Mouse (Mus musculus) mouse embryonic stem cell (cell line): ENCODE data around the gene H2-DMb2.

Experiments used
- in situ Hi-C, 2 experiments: fragments of 300-500 bp; cut with MboI; formaldehyde crosslinking; loops; 1 replicate in 1 of 2; 3 replicates in 1 of 2; pipeline ENCODE4 v1.14.3; 2019 to 2020; ENCODE audit warnings: low sequenced_read_pairs in 2 of 2, low pct_unique_long_range_greater_than_20kb in 1 of 2, mixed read lengths in 1 of 2; ENCODE audit not compliant: unreplicated experiment in 1 of 2

H2-DMb2 gene

DNA sequence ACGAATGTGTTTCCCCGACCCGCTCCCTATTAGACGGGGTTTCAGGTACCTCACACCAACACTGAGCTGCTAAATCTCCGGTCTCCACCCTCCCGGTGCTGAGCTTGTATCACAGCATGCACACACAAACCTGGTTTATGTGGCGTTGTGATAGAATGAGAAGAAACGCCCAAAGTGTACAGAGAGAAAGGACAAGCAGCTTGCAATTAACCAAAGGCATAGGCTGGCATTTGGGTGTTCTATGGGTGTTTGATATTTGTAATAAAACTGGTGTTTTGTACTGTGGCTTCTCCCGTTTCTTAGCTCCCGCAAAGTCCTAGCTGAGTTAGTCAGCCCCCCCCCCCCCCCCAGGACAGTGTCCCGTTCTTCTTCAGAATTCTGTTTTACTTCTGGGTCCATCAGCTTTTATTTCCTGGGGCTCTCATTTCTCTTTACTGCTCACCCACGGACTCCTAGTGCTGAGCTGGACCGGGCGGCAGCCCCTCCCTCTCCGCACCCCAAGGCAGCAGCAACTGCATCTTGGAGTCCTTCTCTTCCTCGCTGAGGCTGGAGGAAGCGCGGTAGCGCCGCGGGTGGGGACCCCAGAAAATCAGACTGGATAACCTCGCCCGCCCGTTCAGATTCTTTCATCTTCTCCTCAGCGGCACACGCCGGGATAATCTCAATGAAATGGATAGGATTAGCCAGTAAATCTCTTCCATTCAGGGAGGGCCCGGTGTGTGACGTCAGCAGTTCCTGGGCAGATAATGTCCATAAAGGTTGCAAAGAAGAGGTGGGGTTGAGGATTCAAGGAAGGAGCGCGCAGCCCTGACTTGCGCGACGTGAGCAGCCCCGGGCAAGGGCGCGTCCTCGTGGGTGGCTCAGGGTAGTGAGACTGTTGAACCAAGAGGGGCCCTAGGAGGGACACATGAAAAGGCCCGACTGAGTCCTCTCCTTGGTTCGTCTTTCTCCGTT is 54.1 kb downstream of the H2-DMb2 start, which contains the start of gene Psmb8:
TSS of gene Psmb8 (plus strand) at position 781 of the 954 bp plus-strand sequence.
- in situ Hi-C loops: loop anchor here in 1 of 2 experiments (10.0 kb wide), 1 partner anchor 122 kb away; no protein-coding TSS in a partner anchor

GRCm38 (mm10) chr17:34197904-34198520 is 54.9 kb downstream of the H2-DMb2 start:
- in situ Hi-C loops: loop anchor here in 1 of 2 experiments (10.0 kb wide), 1 partner anchor 123 kb away; no protein-coding TSS in a partner anchor

- in situ Hi-C loops: loop anchor here in 1 of 2 experiments (10.0 kb wide), 1 partner anchor 124 kb away; no protein-coding TSS in a partner anchor
These were observed 55.4 kb downstream of the H2-DMb2 start for GRCm38 (mm10) chr17:34198521-34198912.

- in situ Hi-C loops: loop anchor here in 1 of 2 experiments (10.0 kb wide), 1 partner anchor 124 kb away; no protein-coding TSS in a partner anchor
These were observed 56.0 kb downstream of the H2-DMb2 start for GRCm38 (mm10) chr17:34199050-34199619.

DNA sequence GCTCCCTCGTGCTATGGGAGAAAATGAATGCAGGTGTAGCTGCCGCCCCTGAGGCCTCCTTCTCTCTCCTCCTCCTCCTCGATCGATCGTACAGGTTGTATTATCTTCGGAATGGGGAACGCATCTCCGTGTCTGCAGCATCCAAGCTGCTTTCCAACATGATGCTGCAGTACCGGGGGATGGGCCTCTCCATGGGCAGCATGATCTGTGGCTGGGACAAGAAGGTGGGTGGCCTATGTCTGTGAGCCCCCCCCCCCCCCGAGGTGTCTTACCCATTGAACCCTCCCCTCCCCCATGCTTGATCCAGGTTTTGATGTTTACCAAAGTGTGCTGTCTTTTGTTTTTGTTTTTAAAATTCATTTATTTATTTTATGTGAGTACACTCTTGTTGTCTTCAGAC is 56.9 kb downstream of the H2-DMb2 start:
- in situ Hi-C loops: loop anchor here in 1 of 2 experiments (25.0 kb wide), 1 partner anchor 587 kb away; no protein-coding TSS in a partner anchor

DNA sequence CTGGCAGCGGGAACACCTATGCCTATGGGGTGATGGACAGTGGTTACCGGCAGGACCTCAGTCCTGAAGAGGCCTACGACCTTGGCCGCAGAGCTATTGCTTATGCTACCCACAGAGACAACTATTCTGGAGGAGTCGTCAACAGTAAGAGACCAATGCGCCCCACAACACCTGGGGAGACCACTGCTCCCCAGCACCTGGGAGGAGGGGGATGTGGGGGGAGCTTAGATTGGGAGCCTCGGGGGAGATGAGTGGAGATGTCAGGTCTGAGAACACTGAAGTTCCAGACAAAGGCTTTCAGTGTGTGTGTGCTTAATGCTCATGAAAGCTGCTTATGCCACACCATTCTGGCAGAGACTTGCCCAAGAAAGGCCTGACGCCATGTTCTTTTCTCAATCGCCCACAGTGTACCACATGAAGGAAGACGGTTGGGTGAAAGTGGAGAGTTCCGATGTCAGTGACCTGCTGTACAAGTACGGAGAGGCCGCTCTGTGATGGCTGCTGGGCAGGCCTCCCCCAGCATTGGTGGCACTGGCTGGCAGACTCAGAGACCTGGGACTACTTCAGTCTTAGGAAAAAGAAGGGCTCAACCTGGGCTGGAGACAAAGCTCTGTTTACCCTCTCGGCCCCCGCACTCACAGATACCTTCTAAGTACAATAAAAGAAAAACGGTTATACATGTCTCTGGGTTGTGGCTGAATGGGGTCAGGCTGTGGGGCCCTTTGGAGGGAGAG is 57.8 kb downstream of the H2-DMb2 start:
- in situ Hi-C loops: loop anchor here in 1 of 2 experiments (25.0 kb wide), 1 partner anchor 586 kb away; no protein-coding TSS in a partner anchor
